Mouse (Mus musculus): ENCODE data around the gene Kcnmb4. TPM values are rescaled to one million over a fixed set of nuclear protein-coding genes. Genes with fewer than 3 reads are reported as not detected.

Kcnmb4 gene
- polyA plus RNA-seq, 1 experiment from 2014 or later, result 11.2 TPM

DNA sequence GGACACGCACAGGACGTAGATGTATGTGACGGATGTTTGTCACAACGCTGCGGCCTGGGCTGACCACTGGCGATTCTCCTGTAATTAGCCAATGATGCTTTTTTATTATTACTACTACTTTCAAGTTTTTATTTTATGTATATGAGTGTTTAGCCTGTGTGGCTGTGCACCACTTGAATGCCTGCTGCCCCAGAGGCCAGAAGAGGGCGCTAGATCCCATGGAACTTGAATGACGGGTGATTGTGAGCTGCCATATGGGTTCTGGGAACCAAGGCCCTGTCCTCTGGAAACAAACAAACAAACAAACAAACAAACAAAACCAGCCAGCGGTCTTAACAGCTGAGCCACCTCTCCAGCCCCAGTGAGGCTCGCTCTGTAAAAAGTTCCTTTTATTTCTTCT is 29.3 kb downstream of the Kcnmb4 start:
- Histone ChIP-seq H3K27me3 (ENCODE audit: control insufficient read depth, insufficient read depth, low read length) (no peaks in the 10 kb centered on the region), H3K4me3 (ENCODE audit: low read depth, low read length) (no peak overlapping the region), H3K9me3 (ENCODE audit: control insufficient read depth, low read length) (0 out of 2 replicates have a peak, but pooled peaks cover 2% of the 10 kb centered on the region), H3K4me1 (ENCODE audit: control insufficient read depth, insufficient read depth, low read length) (no peaks in the 10 kb centered on the region), H3K9ac (ENCODE audit: low read length) (no peak overlapping the region), H3K27ac (ENCODE audit: low read depth, low read length) (no peak overlapping the region), H3K36me3 (ENCODE audit: control insufficient read depth, insufficient read depth, low read length) (no peaks in the 10 kb centered on the region), H3K4me2 (no peak overlapping the region)
- ATAC-seq (ENCODE audit: low FRiP score) (no peak), DNase-seq (ENCODE audit: low spot score, missing footprints) (no peak)
- WGBS, result 91% methylated on average over 10 of the region's 10 CpGs

DNA sequence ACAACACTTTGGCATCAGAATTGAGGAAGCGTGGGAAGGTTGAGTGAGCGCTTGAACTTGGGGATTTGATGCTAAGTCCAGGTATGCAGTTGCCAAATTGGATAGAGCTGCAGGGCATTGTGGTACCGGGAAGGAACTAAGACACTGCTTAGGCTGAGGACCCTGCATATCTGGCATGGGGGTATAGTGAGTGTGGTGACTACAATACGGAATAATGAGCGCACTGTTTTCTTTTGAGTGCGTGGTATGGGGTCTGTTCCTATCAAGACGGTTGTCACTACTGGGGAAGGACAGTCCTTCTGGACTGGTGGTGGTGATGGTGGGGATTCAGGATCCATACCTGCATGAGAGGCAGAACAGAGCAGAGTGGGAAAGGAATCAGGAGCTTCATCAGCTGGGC is 32.7 kb downstream of the Kcnmb4 start:
- H3K9ac ChIP-seq (ENCODE audit: low read length), result no peak overlapping the region
- no peak overlapping the region for H3K27ac ChIP-seq (ENCODE audit: low read depth, low read length)
- no peaks in the 10 kb centered on the region for H3K4me1 ChIP-seq (ENCODE audit: control insufficient read depth, insufficient read depth, low read length)
- DNase-seq (ENCODE audit: low spot score, missing footprints) (no peak), ATAC-seq (ENCODE audit: low FRiP score) (no peak)
- no peak overlapping the region for H3K4me3 ChIP-seq (ENCODE audit: low read depth, low read length)
- no peak overlapping the region for H3K4me2 ChIP-seq
- no peaks in the 10 kb centered on the region for H3K36me3 ChIP-seq (ENCODE audit: control insufficient read depth, insufficient read depth, low read length)
- no peaks in the 10 kb centered on the region for H3K27me3 ChIP-seq (ENCODE audit: control insufficient read depth, insufficient read depth, low read length)
- H3K9me3 ChIP-seq (ENCODE audit: control insufficient read depth, low read length), result 0 out of 2 replicates have a peak, but pooled peaks cover 2% of the 10 kb centered on the region
- 95% methylated on average over 7 of the region's 7 CpGs for WGBS

DNA sequence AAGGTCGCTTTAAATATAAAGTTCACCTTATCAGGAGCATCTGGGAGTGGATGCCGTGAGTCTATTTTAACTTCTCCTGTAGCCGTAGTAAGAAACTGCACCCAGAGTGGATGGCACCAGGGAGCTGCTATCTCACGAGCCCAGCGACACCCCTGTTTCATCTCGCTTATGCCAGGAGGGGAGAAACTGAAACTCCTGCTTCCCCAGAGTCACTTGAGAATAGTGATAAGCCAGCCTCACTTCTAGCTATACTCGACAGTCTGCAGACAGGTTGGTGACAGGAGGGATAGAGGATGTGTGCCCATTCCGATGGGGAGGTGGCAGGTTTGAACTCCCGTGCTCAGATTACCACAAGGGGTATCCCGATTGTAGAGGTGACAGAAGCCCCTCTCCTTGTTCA is 33.6 kb downstream of the Kcnmb4 start:
- no peaks in the 10 kb centered on the region for H3K27me3 ChIP-seq (ENCODE audit: control insufficient read depth, insufficient read depth, low read length)
- H3K4me3 ChIP-seq (ENCODE audit: low read depth, low read length), result no peak overlapping the region
- 95% methylated on average over 10 of the region's 10 CpGs for WGBS
- ATAC-seq (ENCODE audit: low FRiP score), result no peak
- H3K27ac ChIP-seq (ENCODE audit: low read depth, low read length), result no peak overlapping the region
- no peak for DNase-seq (ENCODE audit: low spot score, missing footprints)
- H3K4me1 ChIP-seq (ENCODE audit: control insufficient read depth, insufficient read depth, low read length), result no peaks in the 10 kb centered on the region
- 0 out of 2 replicates have a peak, but pooled peaks cover 2% of the 10 kb centered on the region for H3K9me3 ChIP-seq (ENCODE audit: control insufficient read depth, low read length)
- H3K9ac ChIP-seq (ENCODE audit: low read length), result no peak overlapping the region
- H3K4me2 ChIP-seq, result no peak overlapping the region
- H3K36me3 ChIP-seq (ENCODE audit: control insufficient read depth, insufficient read depth, low read length), result no peaks in the 10 kb centered on the region

DNA sequence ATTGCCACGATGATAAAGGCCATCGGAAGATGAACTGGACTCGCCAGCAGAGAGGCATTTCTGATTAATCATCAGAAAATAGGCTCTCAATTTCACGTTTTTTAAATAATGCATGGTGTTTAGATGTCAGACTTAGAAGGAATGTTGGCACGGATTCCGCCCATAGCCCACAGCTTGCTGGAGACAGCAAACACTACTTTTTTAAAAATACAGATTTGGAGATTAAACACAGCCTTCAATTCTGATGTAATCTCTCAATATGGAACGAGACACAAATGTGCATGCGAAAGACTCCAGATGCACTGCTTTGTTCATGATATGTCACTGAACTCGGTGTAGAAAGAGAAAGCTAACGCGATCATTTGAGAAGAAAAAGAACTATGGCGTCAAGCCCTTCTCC is 38.2 kb downstream of the Kcnmb4 start:
- ATAC-seq (ENCODE audit: low FRiP score) (no peak), DNase-seq (ENCODE audit: low spot score, missing footprints) (no peak)
- WGBS, result 89% methylated on average over 12 of the region's 12 CpGs
- Histone ChIP-seq H3K36me3 (ENCODE audit: control insufficient read depth, insufficient read depth, low read length) (no peaks in the 10 kb centered on the region), H3K27ac (ENCODE audit: low read depth, low read length) (no peak overlapping the region), H3K27me3 (ENCODE audit: control insufficient read depth, insufficient read depth, low read length) (no peaks in the 10 kb centered on the region), H3K4me1 (ENCODE audit: control insufficient read depth, insufficient read depth, low read length) (no peaks in the 10 kb centered on the region), H3K9me3 (ENCODE audit: control insufficient read depth, low read length) (no peaks in the 10 kb centered on the region), H3K4me2 (no peak overlapping the region), H3K9ac (ENCODE audit: low read length) (no peak overlapping the region), H3K4me3 (ENCODE audit: low read depth, low read length) (no peak overlapping the region)

DNA sequence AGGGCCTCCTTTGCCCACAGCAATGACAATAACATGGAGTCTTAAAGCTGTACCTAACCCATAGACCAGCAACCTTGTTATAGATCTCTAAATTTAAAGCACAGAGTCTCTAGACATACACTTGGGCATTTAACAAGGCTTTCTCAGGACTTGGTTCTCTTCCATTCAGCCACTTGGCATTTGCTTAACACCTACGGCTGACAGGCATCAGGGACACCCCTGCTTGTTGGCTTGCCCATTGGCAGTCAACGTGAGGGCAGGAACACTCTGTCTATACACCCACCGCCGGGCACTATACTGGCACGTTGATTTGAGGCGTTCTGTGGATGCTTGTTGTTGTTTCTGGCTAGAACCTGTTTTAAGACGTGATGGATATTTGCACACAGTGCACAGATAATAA is 41.3 kb downstream of the Kcnmb4 start:
- no peak overlapping the region for H3K4me3 ChIP-seq (ENCODE audit: low read depth, low read length)
- H3K9me3 ChIP-seq (ENCODE audit: control insufficient read depth, low read length), result no peaks in the 10 kb centered on the region
- DNase-seq (ENCODE audit: low spot score, missing footprints) (no peak), ATAC-seq (ENCODE audit: low FRiP score) (no peak)
- no peak overlapping the region for H3K4me2 ChIP-seq
- 90% methylated on average over 7 of the region's 7 CpGs for WGBS
- no peaks in the 10 kb centered on the region for H3K36me3 ChIP-seq (ENCODE audit: control insufficient read depth, insufficient read depth, low read length)
- H3K9ac ChIP-seq (ENCODE audit: low read length), result no peak overlapping the region
- no peak overlapping the region for H3K27ac ChIP-seq (ENCODE audit: low read depth, low read length)
- no peaks in the 10 kb centered on the region for H3K4me1 ChIP-seq (ENCODE audit: control insufficient read depth, insufficient read depth, low read length)
- no peaks in the 10 kb centered on the region for H3K27me3 ChIP-seq (ENCODE audit: control insufficient read depth, insufficient read depth, low read length)

DNA sequence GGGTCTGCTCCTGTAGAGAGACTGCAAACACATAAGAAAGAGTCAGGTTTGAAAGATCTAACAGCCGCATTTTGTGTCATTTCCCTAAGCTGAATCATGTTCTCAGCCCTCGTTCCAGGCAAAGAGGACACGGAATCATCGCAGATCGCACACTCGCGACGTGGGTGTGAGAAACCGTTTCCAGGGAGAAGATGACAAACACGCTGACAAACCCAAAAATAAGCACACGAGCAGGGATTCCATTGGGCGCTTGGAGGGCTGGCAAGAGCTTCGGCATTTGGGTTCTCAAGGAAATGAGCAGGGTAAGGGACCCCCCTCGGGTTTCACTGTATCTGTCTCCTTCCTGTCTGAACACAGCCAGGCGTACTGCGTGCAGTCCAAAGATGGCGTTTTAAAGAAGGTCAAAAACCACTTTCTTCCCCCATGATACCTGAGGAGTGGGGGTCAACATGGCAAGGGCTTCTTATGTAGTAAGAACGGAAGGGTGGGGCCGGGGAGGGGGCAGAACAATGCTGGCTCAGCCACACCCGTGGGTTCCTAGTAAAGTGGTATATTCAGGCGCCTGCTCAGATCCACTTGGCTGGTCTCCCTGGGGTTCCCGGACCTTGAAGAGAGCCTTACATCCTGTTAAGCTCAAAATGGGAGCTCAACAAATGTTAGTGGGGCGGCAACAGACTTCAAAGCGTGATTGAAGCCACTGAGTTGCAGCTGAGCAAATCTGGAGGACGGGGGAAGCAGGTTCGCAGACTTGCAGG is 45.5 kb downstream of the Kcnmb4 start:
- Histone ChIP-seq H3K27ac (ENCODE audit: low read depth, low read length) (no peak overlapping the region), H3K4me2 (no peak overlapping the region), H3K9me3 (ENCODE audit: control insufficient read depth, low read length) (no peaks in the 10 kb centered on the region; the same call in 1 of the 2 replicates), H3K27me3 (ENCODE audit: control insufficient read depth, insufficient read depth, low read length) (no peaks in the 10 kb centered on the region), H3K36me3 (ENCODE audit: control insufficient read depth, insufficient read depth, low read length) (no peaks in the 10 kb centered on the region), H3K9ac (ENCODE audit: low read length) (no peak overlapping the region), H3K4me1 (ENCODE audit: control insufficient read depth, insufficient read depth, low read length) (no peaks in the 10 kb centered on the region), H3K4me3 (ENCODE audit: low read depth, low read length) (no peak overlapping the region)
- no peak for ATAC-seq (ENCODE audit: low FRiP score)
- 93% methylated on average over 26 of the region's 26 CpGs for WGBS
- DNase-seq (ENCODE audit: low spot score, missing footprints), result no peak

DNA sequence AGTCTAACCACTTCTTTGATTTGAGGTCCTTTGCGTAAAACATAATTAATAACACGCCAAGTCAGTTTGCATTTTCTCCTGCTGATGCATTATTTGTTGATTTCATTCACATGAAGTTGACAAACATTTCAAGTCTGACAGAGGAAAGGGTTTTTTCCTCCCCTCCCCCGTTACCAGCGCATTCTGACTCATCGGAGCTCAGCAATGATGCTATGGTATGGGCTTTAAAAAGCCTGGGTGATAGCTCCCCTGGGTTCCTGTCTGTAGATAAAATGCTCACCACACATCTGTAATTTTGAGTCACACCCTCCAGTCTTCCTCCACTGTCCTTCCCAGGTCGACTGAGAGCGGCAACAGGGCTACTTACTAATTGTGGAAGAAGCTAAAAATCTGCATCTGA is 47.5 kb downstream of the Kcnmb4 start:
- ATAC-seq (ENCODE audit: low FRiP score), result no peak
- H3K27me3 ChIP-seq (ENCODE audit: control insufficient read depth, insufficient read depth, low read length), result no peaks in the 10 kb centered on the region
- H3K4me1 ChIP-seq (ENCODE audit: control insufficient read depth, insufficient read depth, low read length), result no peaks in the 10 kb centered on the region
- no peak overlapping the region for H3K9ac ChIP-seq (ENCODE audit: low read length)
- no peaks in the 10 kb centered on the region for H3K36me3 ChIP-seq (ENCODE audit: control insufficient read depth, insufficient read depth, low read length)
- no peak for DNase-seq (ENCODE audit: low spot score, missing footprints)
- H3K4me2 ChIP-seq, result no peak overlapping the region
- no peak overlapping the region for H3K4me3 ChIP-seq (ENCODE audit: low read depth, low read length)
- H3K27ac ChIP-seq (ENCODE audit: low read depth, low read length), result no peak overlapping the region
- H3K9me3 ChIP-seq (ENCODE audit: control insufficient read depth, low read length), result no peaks in the 10 kb centered on the region; the same call in 1 of the 2 replicates
- WGBS, result 90% methylated on average over 7 of the region's 7 CpGs

DNA sequence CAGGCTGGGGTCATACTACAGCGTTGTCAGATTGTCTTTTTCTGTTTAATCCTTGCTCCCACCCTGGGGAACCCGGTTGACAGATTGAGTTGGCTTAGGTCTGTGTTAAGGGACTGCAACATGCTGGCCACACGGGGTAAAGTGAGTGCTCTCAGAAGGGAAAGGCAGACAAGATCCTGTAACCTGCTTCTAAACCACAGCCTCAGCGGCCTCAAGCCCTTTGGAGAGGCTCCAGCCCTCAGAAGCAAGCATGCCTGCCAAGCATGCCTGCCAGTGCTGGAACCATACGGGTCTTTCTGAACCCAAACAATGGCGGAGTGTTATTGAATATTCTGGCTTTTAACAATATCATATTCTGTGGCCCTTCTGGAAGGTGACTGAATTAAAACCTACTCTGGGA is 48.8 kb downstream of the Kcnmb4 start:
- DNase-seq (ENCODE audit: low spot score, missing footprints) (no peak), ATAC-seq (ENCODE audit: low FRiP score) (no peak)
- Histone ChIP-seq H3K4me1 (ENCODE audit: control insufficient read depth, insufficient read depth, low read length) (no peaks in the 10 kb centered on the region), H3K4me2 (no peak overlapping the region), H3K9me3 (ENCODE audit: control insufficient read depth, low read length) (no peaks in the 10 kb centered on the region; the same call in 1 of the 2 replicates), H3K27ac (ENCODE audit: low read depth, low read length) (no peak overlapping the region), H3K27me3 (ENCODE audit: control insufficient read depth, insufficient read depth, low read length) (no peaks in the 10 kb centered on the region), H3K4me3 (ENCODE audit: low read depth, low read length) (no peak overlapping the region), H3K36me3 (ENCODE audit: control insufficient read depth, insufficient read depth, low read length) (no peaks in the 10 kb centered on the region), H3K9ac (ENCODE audit: low read length) (no peak overlapping the region)
- 85% methylated on average over 6 of the region's 6 CpGs for WGBS

DNA sequence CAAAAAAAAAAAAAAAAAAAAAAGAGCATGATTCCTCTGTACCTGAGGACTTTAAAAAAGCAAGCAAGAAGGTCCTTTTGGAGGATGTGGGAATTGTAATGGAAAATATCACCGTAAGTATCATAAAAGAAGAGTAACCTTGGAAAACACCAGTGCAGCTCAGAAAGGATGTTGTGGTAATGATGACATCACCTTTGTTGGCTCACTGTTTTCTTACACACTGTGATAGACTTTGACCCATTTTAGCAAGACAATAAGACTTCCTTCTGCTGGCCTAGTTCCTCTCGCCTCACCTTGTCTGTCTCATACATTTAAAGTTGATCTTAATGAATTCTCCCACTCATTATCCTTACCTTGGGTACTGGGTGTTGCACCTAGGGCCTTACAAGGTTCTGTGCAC is 51.1 kb downstream of the Kcnmb4 start:
- Histone ChIP-seq H3K9ac (ENCODE audit: low read length) (no peak overlapping the region), H3K4me2 (no peak overlapping the region), H3K9me3 (ENCODE audit: control insufficient read depth, low read length) (no peaks in the 10 kb centered on the region; the same call in 1 of the 2 replicates), H3K4me1 (ENCODE audit: control insufficient read depth, insufficient read depth, low read length) (no peaks in the 10 kb centered on the region), H3K27me3 (ENCODE audit: control insufficient read depth, insufficient read depth, low read length) (no peaks in the 10 kb centered on the region), H3K36me3 (ENCODE audit: control insufficient read depth, insufficient read depth, low read length) (no peaks in the 10 kb centered on the region), H3K4me3 (ENCODE audit: low read depth, low read length) (no peak overlapping the region), H3K27ac (ENCODE audit: low read depth, low read length) (no peak overlapping the region)
- WGBS, result 90% methylated on average over 2 of the region's 2 CpGs
- no peak for ATAC-seq (ENCODE audit: low FRiP score)
- DNase-seq (ENCODE audit: low spot score, missing footprints), result no peak

Measured in midbrain, embryonic 11.5 days (tissue).